Mouse (Mus musculus) cerebellum, adult 18-20 months (tissue): ENCODE data around the gene Ppp1r8.
"Not testable (repeated sequence)": the region's sequence is repeated elsewhere in the genome, so short reads cannot be mapped to it uniquely, and the experiment has no call there.

Experiments used
- DNase-seq, 2 experiments: peaks; one replicate each; pipeline ENCODE4 v3.0.0; 2021

The Ppp1r8 gene

DNA sequence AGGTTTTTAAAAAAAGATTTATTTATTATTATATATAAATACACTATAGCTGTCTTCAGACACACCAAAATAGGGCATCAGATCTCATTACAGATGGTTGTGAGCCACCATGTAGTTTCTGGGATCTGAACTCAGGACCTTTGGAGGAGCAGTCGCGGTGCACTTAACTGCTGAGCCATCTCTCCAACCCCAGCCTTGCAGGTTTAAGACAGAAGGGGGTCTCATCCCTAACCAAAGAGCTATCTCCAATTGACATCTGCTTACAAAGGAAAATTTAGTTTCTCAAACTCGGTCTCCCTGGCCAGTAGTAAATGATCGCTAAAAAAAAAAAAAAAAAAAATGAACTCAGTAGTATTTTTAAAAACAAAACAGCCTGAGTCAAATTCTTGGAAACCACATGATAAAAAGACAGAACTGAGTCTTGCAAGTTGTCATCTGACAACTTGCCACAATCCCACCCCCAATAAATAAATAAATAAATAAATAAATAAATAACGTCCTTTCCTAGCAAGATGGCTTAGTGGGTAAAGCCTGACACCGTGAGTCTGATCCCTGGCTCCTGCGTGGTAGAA is 36.3 kb downstream of the Ppp1r8 start:
- no peak for DNase-seq

DNA sequence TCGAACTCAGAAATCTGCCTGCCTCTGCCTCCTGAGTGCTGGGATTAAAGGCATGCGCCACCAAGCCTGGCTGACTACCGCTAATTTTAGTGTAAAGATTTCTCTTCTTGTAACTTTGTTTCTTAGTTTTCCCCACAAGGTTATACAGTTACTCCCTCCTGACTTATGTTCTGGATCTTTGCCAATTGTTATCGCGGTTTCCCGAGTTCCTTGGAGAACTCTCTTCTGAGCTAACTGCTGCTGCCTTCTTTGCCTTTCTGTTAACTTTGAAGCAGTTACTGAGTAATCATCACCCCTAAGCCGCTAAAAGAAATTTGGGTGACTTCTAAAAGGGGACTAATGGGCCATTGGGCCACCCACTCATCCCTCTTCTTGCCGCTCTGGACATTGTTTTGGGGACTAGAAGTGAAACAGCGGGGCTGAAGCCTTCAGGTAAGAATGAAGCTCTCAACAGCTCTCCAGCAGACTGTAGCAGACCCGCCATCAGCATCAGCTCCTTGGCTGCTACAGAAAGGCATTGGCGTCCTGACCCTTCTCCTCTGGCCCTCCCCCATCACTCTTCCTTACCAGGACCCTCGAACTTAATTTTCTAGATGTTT is 37.3 kb downstream of the Ppp1r8 start:
- no peak for DNase-seq

DNA sequence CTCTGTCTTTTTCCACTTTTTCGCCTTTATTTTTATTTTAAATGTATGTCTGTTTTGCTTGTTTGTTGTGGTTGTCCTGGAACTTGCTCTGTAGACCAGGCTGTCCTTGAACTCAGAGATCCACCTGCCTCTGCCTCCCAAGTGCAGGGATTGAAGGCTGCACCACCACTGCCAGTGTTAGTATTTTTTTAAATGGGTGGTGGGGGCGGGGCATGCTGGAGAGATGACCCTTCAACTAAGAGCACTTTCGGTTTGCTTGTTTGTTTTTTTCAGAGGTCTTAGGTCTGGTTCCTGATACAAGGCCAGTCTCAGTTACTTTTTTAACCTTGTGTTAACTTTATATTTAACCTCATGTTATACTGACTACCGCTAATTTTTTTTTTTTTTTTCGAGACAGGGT is 37.8 kb downstream of the Ppp1r8 start:
- no peak for DNase-seq

DNA sequence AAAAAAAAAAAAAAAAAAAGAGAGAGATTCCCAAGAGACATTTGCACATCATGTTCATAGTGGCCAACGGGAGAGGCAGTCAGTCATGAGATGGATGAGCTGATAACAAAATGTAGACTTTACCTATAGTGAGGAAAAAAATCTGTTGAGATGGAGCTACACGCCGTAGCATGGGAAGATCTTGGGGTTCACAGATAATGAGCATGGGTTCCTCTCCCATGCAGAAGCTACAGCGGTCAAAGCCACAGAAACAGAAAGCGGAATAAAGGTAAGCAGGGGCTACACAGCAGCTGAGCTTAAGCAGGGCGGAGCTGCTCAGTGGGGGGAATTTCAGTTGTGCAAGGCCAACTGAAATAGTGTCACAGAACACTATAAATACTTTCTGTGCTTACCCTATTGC is 38.6 kb downstream of the Ppp1r8 start:
- DNase-seq = no peak

DNA sequence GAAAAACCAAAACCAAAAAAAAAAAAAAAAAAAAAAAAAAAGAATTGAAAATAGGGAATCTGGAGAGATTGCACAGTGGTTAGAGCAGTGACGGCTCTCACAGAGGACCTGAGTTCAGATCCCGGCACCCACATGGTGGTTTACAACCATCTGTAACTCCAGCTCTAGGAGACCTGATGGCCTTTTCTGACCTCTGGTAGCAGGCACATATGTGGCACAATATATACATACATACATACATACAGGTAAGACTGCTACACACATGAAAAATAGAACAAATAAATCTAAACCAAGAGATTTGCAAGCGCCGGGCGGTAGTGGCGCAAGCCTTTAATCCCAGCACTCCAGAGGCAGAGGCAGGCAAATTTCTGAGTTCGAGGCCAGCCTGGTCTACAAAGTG is 39.1 kb downstream of the Ppp1r8 start:
- no peak for DNase-seq

DNA sequence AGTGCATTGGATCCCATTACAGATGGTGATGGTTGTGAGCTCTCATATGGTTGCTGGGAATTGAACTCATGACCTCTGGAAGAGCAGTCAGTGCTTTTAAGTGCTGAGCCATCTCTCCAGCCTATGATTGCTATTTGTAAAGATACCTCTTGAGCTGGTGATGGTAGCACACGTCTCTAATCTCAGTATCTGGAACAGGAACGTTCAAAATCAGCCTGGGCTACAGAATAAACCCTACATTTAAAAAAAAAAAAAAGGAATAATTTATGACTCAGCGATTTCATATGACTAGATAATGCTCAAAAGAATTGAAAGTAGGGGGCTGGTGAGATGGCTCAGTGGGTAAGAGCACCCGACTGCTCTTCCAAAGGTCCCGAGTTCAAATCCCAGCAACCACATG is 39.8 kb downstream of the Ppp1r8 start:
- no peak for DNase-seq

DNA sequence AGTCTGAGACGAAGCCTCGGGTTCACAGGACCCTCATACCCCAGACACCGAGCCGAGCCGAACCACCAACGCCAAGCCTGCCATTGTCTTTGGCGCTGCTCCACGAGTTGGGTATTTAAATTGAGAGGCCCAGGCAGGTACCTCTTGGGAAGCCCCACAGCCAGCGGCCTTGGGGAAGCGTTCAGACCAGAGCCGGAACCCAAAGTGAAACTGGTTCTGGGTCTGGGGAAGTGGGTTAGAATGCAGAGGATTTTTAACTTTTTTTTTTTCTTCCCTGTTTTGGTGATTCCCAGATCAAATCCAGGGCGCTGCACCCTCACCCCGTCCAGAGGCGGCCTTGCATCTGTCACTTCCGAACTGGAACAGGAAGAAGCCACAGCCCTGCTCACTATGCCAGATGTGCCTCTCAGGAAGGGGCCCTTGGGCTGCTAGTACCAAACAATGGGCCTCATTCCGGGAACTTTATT is 40.8 kb downstream of the Ppp1r8 start:
- DNase-seq = no peak

DNA sequence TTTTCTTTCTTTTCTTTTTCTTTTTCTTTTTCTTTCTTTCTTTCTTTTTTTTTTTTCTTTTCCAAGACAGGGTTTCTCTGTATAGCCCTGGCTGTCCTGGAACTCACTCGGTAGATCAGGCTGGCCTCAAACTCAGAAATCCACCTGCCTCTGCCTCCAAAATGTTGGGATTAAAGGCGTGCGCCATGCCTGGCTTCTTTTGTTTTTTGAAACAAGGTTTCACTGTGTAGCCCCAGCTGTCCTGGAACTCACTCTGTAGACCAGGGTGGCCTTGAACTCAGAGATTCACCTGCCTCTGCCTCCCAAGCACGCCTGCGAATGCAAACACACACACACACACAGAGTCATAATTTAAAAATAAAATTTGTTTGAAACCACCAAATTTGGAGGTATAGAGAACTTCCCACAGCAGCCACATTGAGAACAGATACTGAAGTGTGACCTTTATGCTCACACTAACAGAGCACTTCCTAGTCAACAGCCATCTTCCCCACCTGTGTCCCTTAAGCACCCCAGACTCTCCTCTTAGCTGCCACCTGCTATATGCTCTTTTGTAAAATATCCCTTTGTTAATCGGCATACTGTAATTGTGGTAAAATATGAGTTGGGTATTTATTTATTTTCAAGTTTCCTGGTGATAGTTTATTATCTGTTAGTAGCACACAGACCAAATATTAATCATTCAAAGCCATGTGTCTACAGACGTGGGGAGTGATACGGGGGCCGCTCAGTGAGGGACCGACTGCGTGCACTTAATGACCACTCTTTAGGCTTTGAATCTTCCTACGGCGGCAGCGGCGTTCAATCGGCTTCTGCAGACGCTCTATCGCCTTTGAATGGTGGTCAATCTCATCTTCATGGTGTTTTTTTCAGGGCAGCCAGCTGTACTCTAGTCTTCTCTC is 41.5 kb downstream of the Ppp1r8 start:
- DNase-seq = no peak

DNA sequence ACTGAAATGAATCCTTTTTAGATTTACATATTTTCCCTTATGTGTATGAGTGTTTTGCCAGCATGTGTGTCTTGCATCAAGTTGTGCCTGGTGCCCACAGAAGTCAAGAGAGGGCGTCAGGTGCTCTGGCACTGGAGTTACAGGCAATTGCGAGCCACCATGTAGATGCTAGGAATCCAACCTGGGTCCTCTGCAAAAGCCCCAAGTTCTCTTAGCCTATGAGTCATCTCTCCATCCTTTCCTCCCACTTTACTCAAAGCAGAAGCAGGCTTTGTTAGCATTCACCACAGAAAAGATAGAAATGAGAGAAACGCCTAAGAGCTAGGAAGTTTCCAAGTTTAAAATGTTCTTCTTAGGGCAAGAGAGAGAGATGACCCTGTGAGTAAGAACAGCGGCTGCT is 43.1 kb downstream of the Ppp1r8 start:
- no peak for DNase-seq

DNA sequence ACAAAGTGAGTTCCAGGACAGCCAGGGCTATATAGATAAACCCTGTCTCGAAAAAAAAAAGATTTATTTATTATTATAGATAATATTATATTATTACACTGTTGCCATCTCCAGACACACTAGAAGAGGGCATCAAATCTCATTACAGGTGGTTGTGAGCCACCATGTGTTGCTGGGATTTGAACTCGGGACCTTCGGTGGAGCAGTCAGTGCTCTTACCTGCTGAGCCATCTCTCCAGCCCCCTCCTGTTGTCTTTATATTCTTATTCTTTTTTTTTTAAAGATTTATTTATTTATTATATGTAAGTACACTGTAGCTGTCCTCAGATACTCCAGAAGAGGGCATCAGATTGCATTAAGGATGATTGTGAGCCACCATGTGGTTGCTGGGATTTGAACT is 44.3 kb downstream of the Ppp1r8 start:
- DNase-seq = not testable (repeated sequence)

DNA sequence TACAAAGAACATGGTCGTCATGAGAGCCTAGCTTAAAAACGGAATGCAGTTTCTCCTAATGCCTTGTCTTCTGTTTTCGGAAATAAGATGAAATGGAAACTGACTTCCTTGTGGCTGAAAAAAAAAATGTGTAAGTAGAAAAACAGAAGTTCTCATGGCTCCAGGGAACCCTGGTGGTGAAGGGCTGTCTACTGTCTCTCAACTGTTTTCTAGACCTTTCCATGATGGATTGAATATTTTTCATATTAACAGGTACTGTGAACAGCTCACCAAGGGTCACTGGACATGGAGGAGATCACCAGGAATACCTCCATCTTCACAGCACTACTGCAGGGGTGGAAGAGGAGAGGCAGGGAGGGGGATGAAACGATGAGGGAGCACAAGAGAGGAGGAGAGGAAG is 44.9 kb downstream of the Ppp1r8 start:
- DNase-seq = no peak

DNA sequence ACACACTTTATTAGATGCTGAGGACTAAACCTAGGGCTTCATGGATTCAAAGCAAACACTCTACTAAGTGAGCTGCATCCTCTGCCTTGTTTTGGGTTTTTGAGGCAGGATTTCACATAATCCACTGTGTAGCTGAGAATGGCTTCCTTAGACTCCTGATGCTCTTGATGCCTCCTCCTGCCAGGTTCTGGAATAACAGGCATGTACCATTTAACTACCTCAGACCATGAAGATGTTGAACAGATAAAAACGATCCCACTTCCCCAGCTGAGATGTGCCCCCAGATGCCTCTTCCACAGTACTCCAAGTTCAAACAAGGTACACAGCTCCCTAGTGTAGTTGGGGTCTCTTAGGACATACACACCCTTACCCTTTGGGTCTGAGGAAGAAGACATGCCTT is 45.5 kb downstream of the Ppp1r8 start:
- DNase-seq = no peak

DNA sequence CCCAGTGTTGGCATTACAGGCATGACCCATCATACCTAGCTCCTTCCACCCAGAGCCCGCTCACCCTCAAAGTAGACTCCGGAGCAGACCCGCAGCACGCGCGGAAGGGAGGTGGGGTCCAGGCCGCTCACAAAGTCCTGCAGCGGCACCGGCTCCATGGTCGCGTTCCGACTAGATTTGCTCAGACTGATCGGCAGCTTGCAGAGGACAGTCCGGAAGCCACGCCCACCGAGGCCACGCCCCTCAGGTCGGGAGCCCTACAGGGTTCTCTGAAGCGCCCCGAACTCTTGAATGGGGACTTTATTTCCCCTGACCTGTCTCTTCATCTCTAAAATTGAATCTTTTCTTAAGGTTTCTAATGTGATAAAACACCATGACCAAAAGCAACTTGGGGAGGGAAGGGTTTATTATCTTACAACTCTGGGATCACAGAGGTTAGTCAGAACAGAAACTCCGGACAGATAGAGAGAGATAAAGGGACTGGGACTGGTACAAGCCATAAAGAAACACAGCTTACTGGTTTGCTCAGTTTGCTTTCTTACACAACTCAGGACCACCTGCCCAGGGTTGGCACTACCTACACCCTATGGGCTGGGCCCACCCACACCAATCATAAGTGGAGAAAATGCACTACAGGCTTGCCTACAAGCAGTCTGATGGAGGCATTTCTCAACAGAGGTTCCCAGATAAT is 46.6 kb downstream of the Ppp1r8 start, which contains the start of gene Themis2:
Themis2 (minus strand) TSS at position 192 of the 691 bp plus-strand sequence.
- peak in 1 of 2 experiments; percentile 9 for DNase-seq

DNA sequence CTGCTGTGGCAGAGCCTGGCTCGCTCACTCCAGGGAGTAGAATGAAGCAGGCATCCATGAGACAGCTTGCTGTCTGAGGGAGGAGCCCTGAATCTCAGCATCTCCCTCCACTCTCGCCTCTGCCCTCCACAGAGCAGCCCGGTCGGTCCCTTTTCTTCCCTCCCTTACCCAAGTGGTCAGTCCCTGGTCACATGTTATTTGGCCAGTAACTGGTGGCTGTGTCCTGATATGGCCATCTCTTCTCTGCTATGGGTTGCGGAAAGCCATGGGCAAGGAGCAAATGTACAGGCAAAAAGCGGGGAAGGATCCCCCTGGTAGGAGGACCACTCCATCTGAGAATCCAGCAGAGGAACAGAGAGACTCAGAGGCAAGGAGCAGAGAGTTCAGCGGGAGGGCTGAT is 47.8 kb downstream of the Ppp1r8 start:
- no peak for DNase-seq

DNA sequence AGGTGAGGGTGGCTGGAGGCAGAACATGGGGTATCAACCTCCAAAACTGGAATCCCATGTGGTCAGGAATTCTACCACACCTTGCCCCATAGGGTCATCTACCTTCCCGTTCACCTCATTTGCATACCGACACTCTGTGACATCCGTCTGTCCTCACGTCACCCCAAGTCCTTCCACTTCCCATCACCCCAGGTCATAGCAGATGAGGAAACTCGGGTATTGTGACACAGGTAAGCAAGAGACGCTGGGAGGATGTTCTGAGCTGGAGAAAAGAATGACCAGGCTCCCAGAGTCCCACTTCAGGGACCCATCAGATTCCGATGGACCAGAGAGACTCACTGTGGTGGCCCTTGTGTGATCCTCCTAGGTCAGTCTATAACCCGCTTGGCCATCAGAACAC is 48.2 kb downstream of the Ppp1r8 start:
- no peak for DNase-seq

DNA sequence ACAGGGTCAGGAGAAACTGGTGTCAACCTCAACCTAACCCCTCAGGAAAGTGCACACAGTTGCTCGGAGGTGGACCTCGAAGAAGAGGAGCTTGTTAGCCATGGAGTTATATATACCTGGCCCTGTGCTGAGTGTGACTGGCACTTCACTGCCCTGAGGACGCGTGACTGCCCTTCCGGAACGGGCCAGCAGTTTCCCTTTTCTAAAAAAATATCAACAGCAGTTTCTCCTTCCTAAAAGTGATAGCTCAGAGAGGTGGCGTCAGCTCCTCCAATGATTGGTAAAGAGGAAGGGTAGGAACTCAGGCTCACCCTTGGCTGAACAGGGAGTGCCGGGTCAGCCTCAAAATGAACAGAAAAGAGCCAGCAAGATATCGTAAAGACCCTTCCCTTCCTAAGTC is 48.9 kb downstream of the Ppp1r8 start:
- DNase-seq = no peak

DNA sequence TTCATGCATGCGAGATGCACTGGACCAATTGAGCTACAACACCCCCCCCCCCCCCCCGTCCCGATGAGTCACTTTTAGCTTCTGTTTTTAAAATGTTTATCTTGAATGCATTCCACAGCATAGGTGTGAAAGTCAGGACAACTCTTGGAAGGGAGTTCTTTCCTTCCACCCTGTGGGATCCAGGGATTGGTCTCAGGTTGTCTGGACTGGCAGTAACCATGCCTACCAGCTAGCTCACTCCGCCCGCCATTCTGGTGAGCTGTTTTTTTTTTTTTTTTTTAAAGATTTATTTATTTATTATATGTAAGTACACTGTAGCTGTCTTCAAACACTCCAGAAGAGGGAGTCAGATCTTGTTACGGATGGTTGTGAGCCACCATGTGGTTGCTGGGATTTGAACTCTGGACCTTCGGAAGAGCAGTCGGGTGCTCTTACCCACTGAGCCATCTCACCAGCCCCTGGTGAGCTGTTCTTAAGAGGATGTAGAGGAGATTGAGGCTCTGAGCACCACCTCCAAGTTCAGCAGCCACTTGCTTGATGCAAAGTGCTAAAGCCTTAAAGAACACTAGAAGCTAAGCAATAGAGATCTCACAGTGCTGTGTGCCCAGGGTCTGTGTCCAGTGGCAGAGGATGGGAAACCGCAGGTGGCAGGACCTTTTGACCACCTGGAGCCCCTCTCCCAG is 49.5 kb downstream of the Ppp1r8 start:
- not testable (repeated sequence) for DNase-seq

DNA sequence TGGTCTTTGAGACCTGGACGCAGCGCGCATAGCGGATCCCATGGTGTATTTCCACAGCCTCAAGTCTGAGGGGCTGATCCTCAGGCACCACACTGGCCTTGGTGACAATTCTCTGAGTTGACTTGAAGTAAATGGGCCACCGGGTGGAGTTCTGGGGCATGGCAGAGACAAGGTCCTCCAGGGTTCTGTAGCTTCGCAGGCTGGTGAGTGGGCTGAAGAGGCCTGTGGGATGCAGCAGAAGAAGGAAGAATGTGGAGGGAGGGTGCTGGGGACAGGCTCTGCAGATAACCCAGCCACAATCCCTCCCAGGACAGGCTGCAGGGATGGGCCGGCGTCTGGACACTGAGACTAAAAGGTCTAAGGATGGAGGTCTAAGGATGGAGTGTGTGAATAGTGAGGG is 53.2 kb downstream of the Ppp1r8 start:
- no peak for DNase-seq

DNA sequence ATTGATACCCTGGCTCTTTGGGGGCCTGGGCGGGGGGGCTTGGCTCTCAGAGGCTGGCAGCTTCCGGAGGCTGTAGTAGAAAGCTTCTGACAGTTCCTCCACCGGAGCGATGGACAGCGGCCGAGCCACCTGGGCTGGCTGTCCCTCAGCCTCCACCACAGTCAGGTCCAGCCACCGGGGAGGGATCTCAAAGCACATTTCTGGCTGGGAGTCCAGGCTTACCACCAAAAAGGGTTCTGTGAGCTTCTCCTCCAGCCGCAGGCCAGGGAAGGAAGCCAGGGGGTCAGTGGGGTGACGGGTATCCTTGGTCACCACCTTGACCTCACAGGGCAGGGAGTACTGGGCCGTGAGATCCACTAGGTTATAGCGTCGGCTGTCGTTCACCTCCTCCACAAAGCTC is 57.7 kb downstream of the Ppp1r8 start:
- DNase-seq = no peak

DNA sequence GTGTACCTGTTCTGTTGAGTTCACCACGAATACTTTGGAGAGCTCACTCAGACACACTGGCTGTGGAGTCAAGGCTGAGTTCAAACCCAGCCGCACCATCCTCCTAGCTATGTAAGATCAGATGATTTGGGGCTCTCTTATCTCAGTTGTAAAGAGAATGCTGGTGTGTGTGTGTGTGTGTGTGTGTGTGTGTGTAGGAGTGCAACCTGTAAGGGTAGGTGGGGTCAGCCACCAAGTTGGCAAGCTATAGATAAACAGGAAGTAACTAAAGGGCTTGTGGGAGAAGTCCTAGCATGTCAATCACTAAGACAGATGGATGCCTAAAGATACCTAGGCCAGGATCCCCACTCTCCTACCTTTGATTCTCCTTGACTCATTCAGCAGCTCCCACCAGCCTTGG is 59.2 kb downstream of the Ppp1r8 start:
- no peak for DNase-seq

DNA sequence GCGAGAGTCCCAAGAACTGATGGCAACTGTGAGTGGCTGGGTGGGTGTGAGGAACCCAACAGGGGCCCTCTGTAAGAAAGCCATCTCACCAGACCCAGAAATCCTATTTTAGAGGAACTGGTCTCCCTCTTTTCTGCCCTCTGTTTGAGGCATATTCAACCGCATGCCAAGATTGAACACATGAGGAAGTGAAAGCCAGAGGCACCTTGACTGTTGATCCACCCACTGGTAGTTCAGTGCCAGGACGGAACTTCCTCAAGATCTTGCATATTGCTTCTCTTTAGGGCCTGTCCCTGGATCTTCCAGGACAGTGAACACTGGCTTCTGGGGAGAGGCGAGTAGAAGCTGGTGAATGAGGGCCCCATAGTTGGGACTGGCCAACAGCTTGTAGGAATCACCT is 62.7 kb downstream of the Ppp1r8 start:
- DNase-seq = no peak

DNA sequence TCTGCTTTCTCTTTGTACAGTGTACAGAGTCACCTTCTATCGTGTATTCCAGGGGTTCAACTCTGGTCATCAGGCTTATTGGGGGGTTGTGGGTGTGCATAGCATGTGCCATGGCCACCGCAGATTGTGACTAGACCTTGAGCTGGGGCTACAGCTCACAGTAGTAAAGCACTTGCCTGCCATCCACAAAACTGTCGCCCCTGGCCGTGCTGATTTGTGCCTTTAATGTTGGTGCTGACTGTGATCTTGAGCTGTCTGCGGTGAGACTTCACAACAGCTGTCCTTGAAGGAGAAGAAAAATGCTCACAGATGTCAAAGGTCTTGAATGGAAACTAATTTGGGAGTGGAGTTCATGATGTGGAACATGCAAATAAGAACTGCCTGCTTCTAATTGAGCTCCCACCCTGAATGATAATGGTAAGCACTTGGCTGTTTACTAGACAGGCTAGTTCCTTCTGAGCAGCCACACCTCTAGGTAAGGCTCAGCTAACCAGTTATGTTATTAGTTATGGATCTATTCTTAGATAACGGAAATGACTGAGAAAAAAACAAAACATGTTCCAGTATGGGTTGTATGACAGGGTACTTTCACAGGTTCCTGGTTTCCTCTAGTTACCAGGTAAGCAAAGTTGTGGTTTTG is 64.3 kb downstream of the Ppp1r8 start:
- DNase-seq = no peak
